Mouse (Mus musculus) liver, embryonic 13.5 days (tissue): Measurements from ENCODE around the gene Prr19. TPM values are rescaled to one million over a fixed set of nuclear protein-coding genes. Genes with fewer than 3 reads are reported as not detected.
"Not testable (repeated sequence)": the region's sequence is repeated elsewhere in the genome, so short reads cannot be mapped to it uniquely, and the experiment has no call there.

ENCODE experiments used
- ATAC-seq: fragments of 200-750 bp; cut with Nextera tagmentation; 2 replicates; pipeline ENCODE4 v1.8.0; 2017; ENCODE audit warnings: low read depth, mild to moderate bottlenecking, moderate number of reproducible peaks, moderate library complexity
- DNase-seq: peaks from one replicate; pipeline ENCODE4 v3.0.0; 2022
- H3K27ac ChIP-seq: fragments of 300-500 bp; sonication (generic); 2 replicates; pipeline ENCODE4 v1.5.1; 2015; ENCODE audit warnings: moderate library complexity, mild to moderate bottlenecking, inconsistent platforms
- H3K27me3 ChIP-seq: fragments of 300-500 bp; sonication (generic); 2 replicates; pipeline ENCODE4 v1.6.1; 2015; ENCODE audit warnings: mild to moderate bottlenecking, inconsistent platforms
- H3K36me3 ChIP-seq: fragments of 300-500 bp; sonication (generic); 2 replicates; pipeline ENCODE4 v1.6.1; 2015; ENCODE audit warnings: mild to moderate bottlenecking, inconsistent platforms
- H3K4me1 ChIP-seq: fragments of 300-500 bp; sonication (generic); replicated peaks from 2 replicates; pipeline ENCODE4 v1.6.1; 2015; ENCODE audit warnings: inconsistent platforms
- H3K4me2 ChIP-seq: fragments of 300-500 bp; sonication (generic); 2 replicates; pipeline ENCODE4 v1.6.1; 2015; ENCODE audit warnings: inconsistent platforms, mild to moderate bottlenecking, moderate library complexity
- H3K4me3 ChIP-seq: fragments of 300-500 bp; sonication (generic); replicated peaks from 2 replicates; pipeline ENCODE4 v1.5.1; 2015; ENCODE audit warnings: mild to moderate bottlenecking, inconsistent platforms
- H3K9ac ChIP-seq: fragments of 300-500 bp; sonication (generic); 2 replicates; pipeline ENCODE4 v1.6.1; 2015; ENCODE audit warnings: mild to moderate bottlenecking, inconsistent platforms
- H3K9me3 ChIP-seq: fragments of 300-500 bp; sonication (generic); replicated peaks from 2 replicates; pipeline ENCODE4 v1.6.1; 2016; ENCODE audit warnings: inconsistent platforms
- WGBS: fragments of 180-500 bp; shearing (Covaris S2); methylation state at CpG from one replicate; pipeline ENCODE4 v1.1.7; 2015; ENCODE audit not compliant: insufficient replicate concordance; 5-methylcytosine and 5-hydroxymethylcytosine counted together
- polyA plus RNA-seq: library from polyadenylated mRNA; unstranded; fragments of >200 nt; fragmentation: Nextera tagmentation; extraction: Ambion mirVana; gene quantifications from 2 replicates; pipeline ENCODE4 v1.2.1, GENCODE M21; 2015

Gene Prr19
- polyA plus RNA-seq, 1 experiment from 2014 or later: not detected

DNA sequence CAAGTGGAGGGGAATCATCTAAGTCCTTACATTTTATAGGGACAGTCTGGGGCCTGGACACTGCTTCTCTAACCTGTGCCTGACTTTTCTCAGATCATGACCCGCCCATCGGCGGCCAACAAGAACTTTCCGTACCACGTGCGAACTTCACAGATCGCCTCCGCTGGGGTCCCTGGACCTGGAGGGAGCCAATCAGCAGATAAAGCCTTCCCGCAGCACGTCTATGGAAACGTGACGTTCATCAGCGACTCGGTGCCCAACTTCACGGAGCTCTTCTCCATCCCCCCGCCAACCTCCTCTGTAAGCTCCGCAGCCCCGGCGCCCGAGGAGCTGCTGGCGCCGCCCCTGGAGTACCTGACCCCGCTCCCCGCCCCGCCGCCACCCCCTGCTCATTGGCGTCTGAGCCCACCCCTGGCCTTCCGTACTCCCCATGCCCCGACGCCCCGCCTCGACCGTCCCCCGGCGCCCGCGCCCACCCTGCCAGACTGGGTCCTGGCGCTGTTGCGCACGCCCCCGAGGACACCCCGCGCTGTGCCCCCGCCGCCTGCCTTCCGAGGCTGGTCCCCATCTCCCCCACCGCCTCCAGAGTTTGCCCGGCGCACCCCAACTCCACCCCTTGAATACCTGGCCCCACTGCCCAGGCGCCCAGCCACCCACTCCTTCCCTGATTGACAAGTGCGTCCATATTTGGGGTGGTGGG, 13.5 kb downstream of the Prr19 start:
- H3K4me1 ChIP-seq: peaks cover 31% of the 10 kb centered on the region
- peak overlapping the region; percentile 88 for H3K4me2 ChIP-seq
- WGBS: 2% methylated on average over 50 of the region's 51 CpGs
- peaks cover 71% of the 10 kb centered on the region for H3K27me3 ChIP-seq
- H3K9me3 ChIP-seq: no peaks in the 10 kb centered on the region
- DNase-seq: no peak
- H3K27ac ChIP-seq: no peak overlapping the region
- H3K4me3 ChIP-seq: peak overlapping the region; percentile 70
- no peak overlapping the region for H3K9ac ChIP-seq
- ATAC-seq: no peak
- no peaks in the 10 kb centered on the region for H3K36me3 ChIP-seq

DNA sequence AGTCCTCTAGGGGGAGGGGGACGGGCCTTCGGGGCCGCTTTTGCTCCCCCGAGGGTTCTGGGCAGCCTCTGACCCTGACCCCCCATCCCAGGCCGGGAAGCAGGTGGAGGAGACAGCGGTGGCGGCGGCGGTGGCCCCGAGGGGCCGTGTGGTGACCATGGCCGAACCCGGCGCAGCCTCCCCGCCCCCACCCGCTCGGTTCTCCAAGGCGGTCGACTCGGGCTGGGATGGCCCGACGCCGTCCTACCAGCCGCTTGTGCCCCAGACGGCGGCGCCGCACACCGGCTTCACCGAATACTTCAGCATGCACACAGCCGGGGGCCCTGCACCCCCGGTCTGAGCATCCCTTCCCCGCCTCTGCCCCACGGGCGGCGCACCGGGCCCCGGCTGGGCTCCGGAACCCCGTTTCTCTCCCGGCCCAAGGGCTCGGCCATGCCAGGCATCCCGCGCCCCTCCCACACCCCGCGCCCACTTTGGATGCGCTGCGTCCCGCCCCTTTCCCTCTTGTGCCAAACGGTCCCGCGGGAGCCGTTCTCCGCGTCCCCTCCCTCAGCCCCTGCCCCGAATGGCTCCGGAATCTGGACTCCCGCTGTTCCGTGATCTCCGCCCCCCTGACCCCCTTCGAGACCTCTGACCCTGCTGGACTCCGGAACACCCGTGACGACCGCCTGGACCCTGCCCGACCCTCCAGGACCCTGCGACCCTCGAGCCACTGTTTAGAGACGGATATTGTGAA, 14.3 kb downstream of the Prr19 start:
- ATAC-seq (no peak), DNase-seq (no peak)
- peaks cover 69% of the 10 kb centered on the region for H3K27me3 ChIP-seq

DNA sequence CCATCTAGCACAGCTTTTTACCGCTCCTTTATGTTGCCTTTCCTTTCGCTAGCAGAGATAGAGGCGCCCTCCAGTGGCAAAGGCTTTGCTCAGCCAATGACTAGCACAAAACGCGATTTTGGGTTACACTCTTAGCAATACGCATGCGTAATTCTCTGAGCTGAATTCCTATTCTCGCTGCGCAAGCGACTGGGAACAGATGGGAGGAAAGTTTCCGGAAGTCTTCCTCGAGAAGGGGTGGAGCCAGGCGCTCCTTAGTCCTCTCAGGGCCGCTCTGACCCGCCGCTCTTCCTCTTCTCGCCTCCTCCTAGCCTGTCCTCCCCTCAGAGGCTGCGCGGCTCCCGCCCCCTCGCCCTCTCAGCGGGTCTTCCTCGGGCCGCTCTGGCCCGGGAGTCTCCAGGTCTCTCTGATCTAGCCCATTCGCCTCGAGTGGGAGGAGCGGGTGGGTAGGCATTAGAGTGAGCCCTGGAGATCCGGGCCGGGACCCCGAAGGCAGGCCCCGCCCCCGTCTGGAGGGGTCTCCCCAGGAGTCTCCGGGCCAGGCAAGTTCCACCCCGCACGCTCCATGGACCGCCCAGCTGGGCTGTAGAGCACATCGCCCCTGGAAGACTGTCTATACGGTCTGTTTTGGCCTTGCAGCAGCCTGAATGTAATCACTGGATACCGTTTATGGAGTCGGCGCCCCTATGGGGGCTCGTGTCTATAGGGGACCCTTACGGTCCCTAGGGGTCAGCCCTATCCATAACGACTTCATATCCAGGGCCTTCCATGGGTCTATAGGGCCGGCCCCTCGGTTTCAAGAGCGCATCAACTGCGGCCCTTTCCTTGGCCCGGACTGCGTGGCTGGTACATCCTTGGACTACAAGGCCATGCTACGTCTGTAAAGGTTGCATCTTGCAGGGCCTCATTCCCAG, 15.6 kb downstream of the Prr19 start, which contains the start of gene Megf8:
TSS of gene Megf8 (plus strand) at position 633 of the 914 bp plus-strand sequence.
- no peaks in the 10 kb centered on the region for H3K9me3 ChIP-seq
- peak; percentile 87 for DNase-seq
- H3K27me3 ChIP-seq: peaks cover 59% of the 10 kb centered on the region
- 1% methylated on average over 52 of the region's 52 CpGs for WGBS
- H3K4me1 ChIP-seq: peaks cover 31% of the 10 kb centered on the region
- peak within 1 kb of the TSS; percentile 55 for H3K27ac ChIP-seq
- H3K4me2 ChIP-seq: peak within 1 kb of the TSS; percentile 88
- peak within 1 kb of the TSS; percentile 69 for H3K9ac ChIP-seq
- peak; percentile 91 for ATAC-seq
- peak within 1 kb of the TSS; percentile 70 for H3K4me3 ChIP-seq
- no peaks in the 10 kb centered on the region for H3K36me3 ChIP-seq

More for the DNA sequence above, 14.3 kb downstream of the Prr19 start:
- Histone ChIP-seq H3K4me2 (peak overlapping the region; percentile 88), H3K9me3 (no peaks in the 10 kb centered on the region), H3K4me3 (peak overlapping the region; percentile 70), H3K4me1 (peaks cover 31% of the 10 kb centered on the region), H3K27ac (no peak overlapping the region), H3K9ac (no peak overlapping the region), H3K36me3 (no peaks in the 10 kb centered on the region)
- 2% methylated on average over 66 of the region's 69 CpGs for WGBS

DNA sequence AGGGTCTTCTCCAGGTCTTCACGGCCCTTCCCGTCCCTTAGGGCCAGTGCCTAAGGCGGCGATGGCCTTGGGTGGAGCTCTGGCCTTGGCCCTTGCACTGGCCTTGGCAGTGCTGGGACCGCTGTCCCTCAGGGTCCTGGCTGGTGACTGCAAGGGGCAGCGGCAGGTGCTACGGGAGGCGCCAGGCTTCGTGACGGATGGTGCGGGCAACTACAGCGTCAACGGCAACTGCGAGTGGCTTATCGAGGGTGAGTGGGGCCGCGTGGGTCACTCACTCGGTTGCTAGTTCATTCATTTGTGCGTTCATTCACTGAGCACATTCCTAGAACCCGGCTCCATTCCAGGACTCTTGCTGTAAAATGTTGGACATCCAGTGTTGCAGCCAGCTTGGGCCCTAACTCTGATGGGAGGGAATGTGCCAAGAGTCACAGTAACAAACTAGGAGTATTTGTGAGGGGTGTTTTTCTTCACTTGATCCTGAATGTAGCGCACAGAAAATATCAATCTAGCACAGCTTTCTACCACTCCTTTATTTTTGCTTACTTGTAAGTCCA, 16.3 kb downstream of the Prr19 start:
- 22% methylated on average over 21 of the region's 21 CpGs for WGBS
- Histone ChIP-seq H3K9ac (peak overlapping the region; percentile 69), H3K4me2 (peak overlapping the region; percentile 88), H3K9me3 (no peaks in the 10 kb centered on the region), H3K27me3 (peaks cover 51% of the 10 kb centered on the region), H3K27ac (peak overlapping the region; percentile 9), H3K36me3 (no peaks in the 10 kb centered on the region), H3K4me1 (peaks cover 31% of the 10 kb centered on the region), H3K4me3 (peak overlapping the region; percentile 70)
- no peak for ATAC-seq
- DNase-seq: no peak

DNA sequence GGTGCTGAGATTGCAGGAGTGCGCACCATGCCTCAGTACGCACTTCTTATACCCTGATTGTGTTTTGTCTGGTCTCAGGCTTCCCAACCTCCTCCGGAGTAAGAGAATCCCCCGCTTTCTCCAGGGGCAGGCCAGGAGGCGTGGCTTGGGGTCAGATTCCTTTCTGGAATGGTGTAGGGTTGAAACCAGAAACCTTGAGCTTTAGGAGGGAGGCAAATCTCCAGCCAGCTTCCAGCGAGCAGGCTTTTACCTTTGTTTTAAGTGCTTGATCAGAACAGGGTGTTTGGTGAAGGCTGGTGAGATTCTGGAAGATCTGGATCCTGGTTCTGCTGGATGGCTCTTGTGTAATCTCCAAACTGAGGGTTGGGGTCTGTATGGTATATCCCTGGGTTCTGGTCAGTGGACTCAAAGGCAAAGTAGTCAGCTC, 20.9 kb downstream of the Prr19 start:
- H3K9ac ChIP-seq: no peak overlapping the region
- no peaks in the 10 kb centered on the region for H3K36me3 ChIP-seq
- ATAC-seq: no peak
- no peaks in the 10 kb centered on the region for H3K9me3 ChIP-seq
- H3K4me3 ChIP-seq: no peak overlapping the region
- no peak overlapping the region for H3K4me2 ChIP-seq
- peaks cover 12% of the 10 kb centered on the region for H3K4me1 ChIP-seq
- 48% methylated on average over 6 of the region's 6 CpGs for WGBS
- no peak for DNase-seq
- no peak overlapping the region for H3K27ac ChIP-seq
- peaks cover 6% of the 10 kb centered on the region for H3K27me3 ChIP-seq

DNA sequence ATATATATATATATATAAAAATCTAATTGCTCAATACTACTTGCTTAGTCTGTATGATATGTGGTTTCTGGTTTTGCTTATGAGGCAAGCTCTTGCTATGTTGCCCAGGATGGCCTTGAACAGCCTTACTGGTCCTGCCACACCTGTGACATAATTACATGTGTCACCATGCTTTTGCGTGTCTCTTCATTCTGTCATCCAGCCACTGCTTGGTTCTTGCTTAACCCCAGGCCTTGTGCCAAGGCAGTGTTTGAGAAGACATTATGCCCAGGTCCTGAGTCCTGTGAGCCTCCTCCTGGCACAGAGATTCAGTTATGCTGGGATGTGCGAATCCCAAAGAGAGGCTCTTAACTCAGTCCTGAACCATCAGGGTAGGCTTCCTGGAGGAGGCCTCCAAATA, 22.0 kb downstream of the Prr19 start:
- ATAC-seq (no peak), DNase-seq (no peak)
- no peak overlapping the region for H3K9ac ChIP-seq
- H3K27me3 ChIP-seq: no peaks in the 10 kb centered on the region
- no peaks in the 10 kb centered on the region for H3K9me3 ChIP-seq
- H3K4me1 ChIP-seq: 0 out of 2 replicates have a peak, but pooled peaks cover 3% of the 10 kb centered on the region
- H3K4me3 ChIP-seq: no peak overlapping the region
- H3K27ac ChIP-seq: no peak overlapping the region
- no peaks in the 10 kb centered on the region for H3K36me3 ChIP-seq
- H3K4me2 ChIP-seq: no peak overlapping the region
- 74% methylated on average over 2 of the region's 2 CpGs for WGBS

DNA sequence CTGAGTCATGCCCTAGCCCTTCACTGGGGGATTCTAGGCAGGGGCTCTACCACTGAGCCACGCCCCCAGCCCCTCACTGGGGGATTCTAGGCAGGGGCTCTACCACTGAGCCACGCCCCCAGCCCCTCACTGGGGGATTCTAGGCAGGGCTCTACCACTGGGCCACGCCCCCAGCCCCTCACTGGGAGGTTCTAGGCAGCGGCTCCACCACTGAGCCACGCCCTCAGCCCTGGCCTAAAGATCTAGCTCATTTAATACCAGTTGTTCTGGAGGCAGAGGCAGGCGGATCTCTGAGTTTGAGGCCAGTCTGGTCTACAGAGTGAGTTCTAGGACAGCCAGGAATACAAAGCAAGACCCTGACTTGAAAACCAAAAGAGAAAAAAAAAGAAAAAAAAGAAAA, 24.2 kb downstream of the Prr19 start:
- not testable (repeated sequence) for H3K4me2 ChIP-seq, H3K4me3 ChIP-seq, H3K4me1 ChIP-seq, H3K9ac ChIP-seq, H3K36me3 ChIP-seq, H3K27me3 ChIP-seq, ATAC-seq, DNase-seq, H3K27ac ChIP-seq, H3K9me3 ChIP-seq
- 64% methylated on average over 6 of the region's 6 CpGs for WGBS

DNA sequence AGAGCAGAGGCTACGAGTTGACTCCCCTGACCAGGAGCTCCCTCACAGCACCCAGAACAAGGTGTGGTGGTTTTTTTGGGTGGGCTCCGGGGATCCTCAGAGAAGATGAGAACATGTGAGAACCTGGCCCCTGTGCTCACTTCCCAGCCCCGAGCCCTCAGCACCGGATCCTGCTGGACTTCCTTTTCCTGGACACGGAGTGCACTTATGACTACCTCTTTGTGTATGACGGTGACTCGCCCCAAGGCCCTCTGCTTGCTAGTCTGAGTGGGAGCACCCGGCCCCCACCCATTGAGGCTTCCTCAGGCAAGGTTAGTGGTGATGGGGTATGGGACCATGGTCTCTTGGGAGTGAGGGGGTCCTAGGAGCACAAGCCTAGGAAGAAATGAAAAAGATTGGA, 25.0 kb downstream of the Prr19 start:
- 64% methylated on average over 8 of the region's 8 CpGs for WGBS
- H3K4me2 ChIP-seq: no peak overlapping the region
- H3K27ac ChIP-seq: no peak overlapping the region
- H3K4me1 ChIP-seq: no peaks in the 10 kb centered on the region
- DNase-seq: no peak
- no peaks in the 10 kb centered on the region for H3K27me3 ChIP-seq
- no peak overlapping the region for H3K9ac ChIP-seq
- no peak overlapping the region for H3K4me3 ChIP-seq
- H3K9me3 ChIP-seq: no peaks in the 10 kb centered on the region
- no peaks in the 10 kb centered on the region for H3K36me3 ChIP-seq
- ATAC-seq: no peak

DNA sequence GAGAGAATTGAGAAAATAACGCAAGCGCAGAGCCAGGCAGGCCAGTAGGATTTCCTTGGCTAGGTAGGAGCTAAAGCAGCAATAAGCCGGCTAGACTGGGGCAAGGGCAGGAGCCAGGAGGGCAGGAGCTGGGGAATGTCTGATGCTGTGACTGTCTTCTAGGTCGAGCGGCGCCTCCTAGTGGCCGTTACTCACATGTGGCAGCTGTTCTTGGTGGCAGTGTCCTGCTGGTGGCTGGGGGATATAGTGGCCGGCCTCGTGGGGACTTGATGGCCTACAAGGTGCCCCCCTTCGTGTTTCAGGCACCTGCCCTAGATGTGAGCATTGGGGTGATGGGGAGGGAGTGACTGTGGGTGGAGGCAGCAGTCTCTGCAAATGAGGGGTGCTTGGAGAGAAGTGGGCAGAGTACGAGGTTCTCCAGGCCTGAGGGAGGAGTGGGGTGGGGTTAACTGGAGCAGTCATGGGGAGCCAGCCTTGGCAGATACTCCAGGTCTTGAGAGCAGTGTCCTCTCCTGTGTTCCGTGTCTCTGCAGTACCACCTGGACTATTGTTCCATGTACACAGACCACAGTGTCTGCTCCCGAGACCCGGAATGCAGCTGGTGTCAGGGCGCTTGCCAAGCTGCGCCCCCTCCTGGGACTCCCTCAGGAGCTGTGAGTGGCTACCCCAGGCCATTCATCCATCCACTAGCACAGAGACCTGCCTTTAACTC, 32.5 kb downstream of the Prr19 start:
- WGBS: 40% methylated on average over 16 of the region's 16 CpGs
- no peak overlapping the region for H3K9ac ChIP-seq
- no peaks in the 10 kb centered on the region for H3K27me3 ChIP-seq
- H3K4me3 ChIP-seq: no peak overlapping the region
- H3K4me1 ChIP-seq: no peaks in the 10 kb centered on the region
- H3K27ac ChIP-seq: no peak overlapping the region
- H3K36me3 ChIP-seq: no peaks in the 10 kb centered on the region
- ATAC-seq (0 out of 2 replicates have a peak, but pooled peaks have one; percentile 41), DNase-seq (peak; percentile 53)
- H3K9me3 ChIP-seq: no peaks in the 10 kb centered on the region
- no peak overlapping the region for H3K4me2 ChIP-seq

DNA sequence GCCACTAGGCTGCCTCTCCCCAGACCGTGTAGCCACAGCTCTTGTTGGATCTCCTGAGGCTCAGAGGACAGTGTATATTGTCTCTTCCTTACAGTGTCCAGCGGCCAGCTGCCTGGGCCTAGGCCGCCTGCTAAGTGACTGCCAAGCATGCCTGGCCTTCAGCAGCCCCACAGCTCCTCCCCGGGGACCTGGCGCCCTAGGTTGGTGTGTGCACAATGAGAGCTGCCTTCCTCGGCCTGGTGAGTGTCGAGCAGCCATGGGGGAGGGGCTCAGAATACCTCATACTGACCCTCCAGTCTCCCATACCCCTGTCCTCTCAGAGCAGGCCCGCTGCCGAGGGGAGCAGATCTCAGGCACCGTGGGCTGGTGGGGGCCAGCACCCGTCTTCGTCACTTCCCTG, 33.3 kb downstream of the Prr19 start:
- WGBS: 75% methylated on average over 12 of the region's 12 CpGs
- Histone ChIP-seq H3K9me3 (no peaks in the 10 kb centered on the region), H3K4me3 (no peak overlapping the region), H3K9ac (no peak overlapping the region), H3K4me1 (no peaks in the 10 kb centered on the region), H3K36me3 (no peaks in the 10 kb centered on the region), H3K27me3 (no peaks in the 10 kb centered on the region), H3K27ac (no peak overlapping the region), H3K4me2 (no peak overlapping the region)
- no peak; the same call in 1 of the 2 replicates for ATAC-seq
- DNase-seq: no peak
